Mouse (Mus musculus) right cerebral cortex, adult 18-20 months (tissue): ENCODE results near the gene Gpr87.

ENCODE experiments used
- DNase-seq: peaks from one replicate; pipeline ENCODE4 v3.0.0; 2022; ENCODE audit warnings: mixed read lengths

Gene Gpr87

GRCm38 (mm10) chr3:59194938-59195337, at the start of gene Gpr87:
Gene Gpr87 (minus strand): TSS chr3:59195104.
- DNase-seq = no peak

GRCm38 (mm10) chr3:59243384-59243783, 48.5 kb upstream of the Gpr87 start:
- DNase-seq = peak; percentile 91

- no peak for DNase-seq
Observed at GRCm38 (mm10) chr3:59234878-59235277, 40.0 kb upstream of the Gpr87 start.

- DNase-seq = peak; percentile 43
Observed at GRCm38 (mm10) chr3:59230912-59231311, 36.0 kb upstream of the Gpr87 start.

GRCm38 (mm10) chr3:59228730-59229551, 34.0 kb upstream of the Gpr87 start:
- DNase-seq = peak; percentile 28

GRCm38 (mm10) chr3:59227696-59228095, 32.8 kb upstream of the Gpr87 start:
- DNase-seq = no peak

GRCm38 (mm10) chr3:59225411-59225810, 30.5 kb upstream of the Gpr87 start:
- DNase-seq = no peak

GRCm38 (mm10) chr3:59222303-59222702, 27.4 kb upstream of the Gpr87 start:
- DNase-seq = no peak

GRCm38 (mm10) chr3:59219326-59219725, 24.4 kb upstream of the Gpr87 start:
- no peak for DNase-seq

GRCm38 (mm10) chr3:59217211-59217610, 22.3 kb upstream of the Gpr87 start:
- DNase-seq = no peak

GRCm38 (mm10) chr3:59212404-59212803, 17.5 kb upstream of the Gpr87 start:
- DNase-seq = no peak

GRCm38 (mm10) chr3:59211784-59212183, 16.9 kb upstream of the Gpr87 start:
- DNase-seq = no peak

GRCm38 (mm10) chr3:59210727-59211126, 15.8 kb upstream of the Gpr87 start, which contains the start of gene P2ry13:
Gene P2ry13 (minus strand): TSS chr3:59210882.
- DNase-seq = no peak

GRCm38 (mm10) chr3:59210089-59210488, 15.2 kb upstream of the Gpr87 start:
- DNase-seq = no peak

GRCm38 (mm10) chr3:59208650-59209548, 14.0 kb upstream of the Gpr87 start:
- peak; percentile 40 for DNase-seq

- DNase-seq = no peak
Observed at GRCm38 (mm10) chr3:59205941-59206340, 11.0 kb upstream of the Gpr87 start.

GRCm38 (mm10) chr3:59204719-59205503, 10.0 kb upstream of the Gpr87 start:
- no peak for DNase-seq

- no peak for DNase-seq
Observed at GRCm38 (mm10) chr3:59203802-59204520, 9.1 kb upstream of the Gpr87 start.

- no peak for DNase-seq
Observed at GRCm38 (mm10) chr3:59197329-59197948, 2.5 kb upstream of the Gpr87 start.

GRCm38 (mm10) chr3:59194099-59194498, 805 bp downstream of the Gpr87 start:
- no peak for DNase-seq

GRCm38 (mm10) chr3:59191674-59192073, 3.2 kb downstream of the Gpr87 start:
- DNase-seq = no peak

GRCm38 (mm10) chr3:59187336-59187735, 7.6 kb downstream of the Gpr87 start:
- no peak for DNase-seq
